Mouse (Mus musculus) neutrophil, adult 5-6 weeks (primary cell): ENCODE measurements around the gene Rapgef4. TPM values are rescaled to one million over a fixed set of nuclear protein-coding genes. Genes with fewer than 3 reads are reported as not detected.
A peak's percentile ranks its signal among the peaks of the same experiment; 100 is the strongest.

Experiments
- ATAC-seq: fragments of 151-379, 151-347 bp; 2 replicates; pipeline ENCODE4 v1.8.0; 2017; ENCODE audit warnings: mild to moderate bottlenecking, moderate TSS enrichment; ENCODE audit not compliant: insufficient number of reproducible peaks, poor library complexity, low FRiP score, severe bottlenecking; ENCODE audit errors: extremely low read depth
- total RNA-seq: library from RNA; stranded (forward); fragments of 200-1000 nt; gene quantifications from 2 replicates; pipeline ENCODE4 v1.2.3, GENCODE M21; 2017

Rapgef4 gene
- total RNA-seq = 73.5 and 91.8 TPM in 2 replicates

DNA sequence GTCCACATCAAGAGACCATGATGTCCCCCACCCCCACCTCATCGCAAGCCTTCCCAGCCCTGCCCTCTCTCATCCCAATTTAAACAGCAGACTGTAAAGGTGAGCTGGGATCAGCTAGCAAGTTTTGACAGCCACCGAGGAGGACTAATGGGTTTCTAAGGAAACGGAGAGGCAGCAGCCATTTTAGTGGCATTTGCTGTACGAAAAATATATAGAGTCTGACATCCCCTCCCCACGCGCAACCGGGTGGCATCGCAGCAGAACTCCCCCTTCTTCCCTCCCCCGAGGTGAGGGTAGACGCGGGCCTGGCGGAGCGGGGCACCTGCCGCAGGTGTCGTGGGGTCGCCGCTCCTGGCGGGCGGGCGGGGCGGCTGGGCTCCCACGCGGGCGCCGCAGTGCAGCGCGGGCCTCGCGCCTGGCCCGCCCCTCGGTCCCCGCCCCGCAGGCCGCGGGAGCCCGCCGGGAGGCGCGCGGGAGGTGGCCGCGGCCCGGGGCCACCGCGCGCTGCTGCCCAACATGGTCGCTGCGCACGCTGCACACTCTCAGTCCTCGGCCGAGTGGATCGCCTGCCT lies at the start of gene Rapgef4:
Gene Rapgef4, plus strand, starts transcription at position 470 of the 572 bp plus-strand sequence.
- no peak for ATAC-seq

DNA sequence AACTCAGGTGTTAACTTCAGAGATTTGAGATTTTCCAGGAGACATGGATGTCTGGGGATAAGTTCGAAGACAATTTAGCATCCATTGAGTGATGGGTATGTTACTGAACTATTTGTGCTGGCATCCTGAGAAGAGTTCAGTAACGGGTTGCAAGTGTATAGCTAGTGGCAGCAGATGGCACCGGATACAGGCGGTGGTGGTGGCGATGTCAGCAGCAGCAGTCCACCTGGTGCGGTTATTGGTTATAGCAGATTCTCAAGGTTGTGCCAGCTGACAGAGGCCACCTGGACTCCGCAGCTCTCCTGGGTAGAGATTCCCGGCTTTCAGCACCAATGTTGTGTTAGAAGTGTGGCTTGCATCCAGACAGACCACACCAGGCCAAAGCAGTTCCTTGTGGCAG lies 47.0 kb upstream of the Rapgef4 start:
- no peak for ATAC-seq

DNA sequence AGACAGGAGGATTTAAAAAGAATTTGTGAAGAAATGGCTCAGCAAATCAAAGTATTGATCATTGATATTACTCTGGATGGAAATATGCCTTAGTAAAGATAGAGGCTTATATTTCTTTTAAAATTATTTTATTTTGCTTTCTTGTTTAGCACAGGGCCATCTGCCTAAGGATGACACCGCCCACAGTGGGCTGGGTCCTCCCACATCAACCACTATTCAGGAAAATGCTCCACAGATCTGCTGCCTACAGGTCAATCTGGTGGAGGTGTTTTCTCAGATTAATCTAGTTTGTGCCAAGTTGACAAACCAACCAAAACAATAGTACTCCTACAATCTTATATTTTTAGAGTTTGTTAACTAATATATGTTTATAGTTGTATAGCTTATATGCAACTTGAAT lies 44.3 kb upstream of the Rapgef4 start:
- no peak for ATAC-seq

DNA sequence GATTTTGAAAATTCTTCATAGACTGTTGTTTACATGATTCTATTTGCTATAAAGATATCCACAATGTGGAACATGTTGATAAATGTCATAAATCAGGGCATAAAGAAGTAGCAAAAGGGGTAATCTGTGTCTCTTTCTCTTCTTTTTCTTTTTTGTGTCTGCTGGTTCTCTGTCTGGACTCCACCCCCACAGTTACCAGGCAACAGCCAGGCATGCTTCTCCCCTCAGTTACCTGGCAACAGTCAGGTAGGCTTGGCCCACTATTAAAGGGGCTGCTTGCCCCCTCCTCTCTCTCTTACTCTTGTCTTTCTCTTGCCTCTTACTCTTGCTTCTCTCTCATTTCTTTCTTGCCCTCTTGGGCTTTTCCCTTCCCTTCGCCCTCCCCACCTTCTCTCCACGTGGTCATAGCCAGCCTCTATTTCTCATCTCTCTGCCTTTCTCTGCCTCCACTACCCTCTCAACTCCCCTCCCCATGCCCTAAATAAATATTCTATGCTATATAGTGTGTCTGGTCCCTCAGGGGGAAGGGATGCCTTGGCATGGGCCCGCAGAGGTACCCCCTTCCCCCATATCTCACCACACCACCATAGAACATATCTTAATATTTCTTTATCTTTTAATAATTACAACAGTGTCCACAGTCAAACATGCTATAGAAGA lies 43.3 kb upstream of the Rapgef4 start:
- no peak for ATAC-seq

DNA sequence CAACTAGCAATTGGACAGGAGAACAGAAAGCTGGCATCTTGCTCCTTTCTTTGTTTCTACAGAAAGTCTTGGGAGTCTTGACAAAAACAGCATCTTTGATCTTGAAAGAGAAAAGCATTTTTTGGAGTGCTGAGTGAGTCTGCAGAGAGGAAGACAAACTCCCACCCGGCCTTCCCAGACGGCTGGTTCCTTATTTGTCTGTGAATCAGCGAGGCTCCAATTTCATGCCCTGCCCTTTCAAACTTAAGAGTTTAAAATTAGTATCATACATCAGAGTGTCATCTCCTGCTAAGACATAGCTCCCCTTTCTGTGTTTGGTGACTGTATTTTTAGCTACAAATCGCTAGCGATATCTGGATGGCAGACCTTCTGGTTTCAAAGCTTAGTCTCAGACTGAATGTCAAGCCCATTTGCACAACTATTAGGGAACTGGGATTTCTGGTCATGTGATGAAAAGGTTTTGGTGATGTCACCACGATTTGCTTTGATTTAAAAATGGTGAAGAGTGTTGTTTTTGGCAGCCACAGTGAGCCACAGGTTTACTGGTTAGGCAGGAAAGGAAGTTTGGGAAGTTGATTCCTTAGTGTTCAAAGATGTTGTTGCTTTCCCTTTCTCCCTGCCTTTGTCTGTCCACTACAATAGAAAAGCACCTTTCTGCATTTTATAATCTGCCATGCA lies 42.2 kb upstream of the Rapgef4 start:
- no peak for ATAC-seq

DNA sequence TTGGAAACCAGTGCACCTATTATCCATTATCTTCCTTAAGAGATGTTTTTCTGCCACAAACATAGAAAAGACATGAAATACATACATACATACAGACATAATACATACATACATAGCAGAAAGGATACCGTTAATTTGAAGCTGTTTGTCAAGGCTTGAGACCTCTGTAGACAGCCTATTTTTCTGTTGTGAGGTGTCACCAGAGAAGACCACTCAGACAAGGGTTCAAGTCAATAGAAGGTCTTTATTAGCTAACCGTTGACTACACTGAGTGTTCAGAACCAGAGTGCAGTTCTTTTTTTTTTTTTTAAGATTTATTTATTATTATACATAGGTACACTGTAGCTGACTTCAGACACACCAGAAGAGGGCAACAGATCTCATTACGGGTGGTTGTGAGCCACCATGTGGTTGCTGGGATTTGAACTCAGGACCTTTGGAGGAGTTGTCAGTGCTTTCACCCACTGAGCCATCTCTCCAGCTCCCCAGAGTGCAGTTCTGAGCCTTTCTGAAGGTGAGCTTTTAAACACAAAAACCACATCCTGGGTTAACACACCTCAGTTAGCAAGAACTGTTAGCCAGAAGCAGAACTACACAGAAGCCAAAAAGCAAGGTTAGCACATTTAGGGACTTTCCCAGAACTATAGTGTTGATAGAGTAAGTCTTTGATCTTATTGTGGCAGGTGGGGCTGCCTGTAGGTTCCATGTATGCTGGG lies 39.9 kb upstream of the Rapgef4 start:
- peak; percentile 72 for ATAC-seq

DNA sequence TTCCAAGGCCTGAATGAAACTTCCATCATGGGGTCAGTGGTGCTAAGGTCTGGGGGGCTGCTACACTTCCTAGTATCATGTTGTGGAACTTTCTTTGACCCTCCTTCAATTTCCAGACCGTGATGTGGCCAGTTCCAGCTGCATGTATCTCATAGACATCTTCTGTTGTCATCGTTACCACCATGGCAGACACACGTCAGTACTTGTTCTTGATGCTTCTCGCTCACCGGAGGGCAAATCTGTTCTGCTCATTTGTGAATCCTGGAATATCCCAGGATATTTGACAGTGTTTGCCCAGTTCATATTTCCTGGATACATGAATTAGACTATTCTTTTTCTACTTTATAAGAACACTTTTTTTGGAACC lies 39.3 kb upstream of the Rapgef4 start:
- ATAC-seq = no peak

DNA sequence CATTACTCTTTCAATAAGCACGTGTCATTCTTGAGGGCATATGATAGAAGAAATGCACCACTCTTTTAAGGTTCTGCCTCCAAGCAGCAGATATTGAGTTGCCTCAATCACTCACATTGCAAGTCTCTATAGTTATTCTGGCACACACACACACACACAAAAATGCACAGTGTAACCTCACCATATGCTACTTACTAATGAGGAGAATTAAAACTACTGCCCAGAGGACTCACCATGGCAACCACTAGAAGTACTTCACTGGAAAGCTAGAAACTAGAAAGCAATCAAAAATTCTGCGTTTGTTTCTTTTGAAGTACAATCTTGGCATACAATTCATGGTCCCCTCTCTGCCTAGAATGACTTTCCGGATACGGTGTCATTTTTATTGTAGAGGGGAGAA lies 29.8 kb upstream of the Rapgef4 start:
- ATAC-seq = no peak

DNA sequence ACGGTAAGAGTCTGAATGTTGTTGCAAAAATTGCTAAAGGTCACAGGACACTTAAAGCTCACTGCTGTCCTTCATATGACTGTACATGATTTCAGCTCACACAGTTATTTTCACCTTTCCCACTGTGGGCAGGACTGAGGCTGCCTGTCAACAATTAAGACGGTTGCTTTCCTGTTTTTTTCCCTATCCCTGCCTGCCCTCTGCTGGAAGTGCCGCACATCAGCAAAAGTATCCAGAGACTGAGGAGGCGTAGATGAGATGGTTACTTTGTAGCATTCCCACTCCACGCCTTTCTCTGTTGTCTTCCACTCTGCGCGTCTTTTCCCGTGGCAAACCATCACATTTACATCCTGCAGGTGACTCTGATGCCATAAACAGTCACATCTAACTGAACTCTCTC lies 25.4 kb upstream of the Rapgef4 start:
- no peak for ATAC-seq

DNA sequence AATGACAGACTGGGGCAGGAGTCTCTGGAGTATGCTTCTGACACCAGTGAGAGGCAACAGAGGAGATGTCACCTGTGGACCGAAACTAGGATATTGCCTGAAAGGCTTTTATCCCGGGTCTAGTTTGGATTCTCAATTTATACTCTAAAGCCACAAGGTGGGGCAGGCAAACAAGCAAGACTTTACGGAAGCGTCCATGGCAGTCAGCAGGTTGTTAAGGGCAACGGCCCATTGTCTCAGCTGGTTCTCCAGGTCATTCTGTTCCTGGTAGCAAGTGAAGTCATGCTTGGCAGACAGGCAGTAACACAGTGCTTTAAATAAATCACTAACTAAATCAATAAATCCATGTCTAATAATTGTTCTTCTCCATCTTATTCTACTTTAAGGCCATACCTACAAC lies 24.6 kb upstream of the Rapgef4 start:
- ATAC-seq = no peak

DNA sequence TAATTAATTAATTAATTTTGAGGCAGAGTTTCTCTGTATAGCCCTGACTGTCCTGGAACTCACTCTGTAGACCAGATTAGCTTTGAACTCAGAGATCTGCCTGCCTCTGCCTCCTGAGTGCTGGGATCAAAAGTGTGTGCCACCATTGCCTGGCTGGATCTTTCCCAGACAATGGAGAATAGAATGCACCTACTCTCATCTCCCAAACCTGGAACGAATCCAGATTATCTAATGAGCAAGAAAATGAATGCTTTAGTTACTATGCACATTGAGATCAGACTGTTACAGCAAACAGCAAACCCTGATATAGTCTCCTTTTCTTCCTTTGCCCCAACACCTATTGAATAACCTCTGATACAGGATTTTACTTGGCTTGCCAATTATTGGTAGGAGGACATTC lies 23.1 kb upstream of the Rapgef4 start:
- ATAC-seq = no peak

DNA sequence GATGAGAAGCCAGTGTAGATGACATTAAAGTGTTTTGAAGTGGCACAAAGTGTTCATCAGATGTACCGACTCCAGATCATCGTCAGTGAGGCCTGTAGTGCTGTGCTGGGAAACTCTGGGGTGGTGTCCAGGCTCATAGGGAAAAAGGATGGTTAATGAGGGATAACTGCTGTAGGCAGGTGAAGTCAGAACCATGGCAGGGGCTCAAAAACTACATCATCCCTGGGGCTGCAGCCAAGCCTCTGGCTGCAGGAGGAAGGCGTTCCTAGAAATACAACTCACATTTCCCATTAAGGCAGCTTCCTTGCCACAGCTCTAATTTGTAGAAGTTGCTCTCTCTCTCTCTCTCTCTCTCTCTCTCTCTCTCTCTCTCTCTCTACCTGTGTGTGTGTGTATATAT lies 22.6 kb upstream of the Rapgef4 start:
- ATAC-seq = no peak

DNA sequence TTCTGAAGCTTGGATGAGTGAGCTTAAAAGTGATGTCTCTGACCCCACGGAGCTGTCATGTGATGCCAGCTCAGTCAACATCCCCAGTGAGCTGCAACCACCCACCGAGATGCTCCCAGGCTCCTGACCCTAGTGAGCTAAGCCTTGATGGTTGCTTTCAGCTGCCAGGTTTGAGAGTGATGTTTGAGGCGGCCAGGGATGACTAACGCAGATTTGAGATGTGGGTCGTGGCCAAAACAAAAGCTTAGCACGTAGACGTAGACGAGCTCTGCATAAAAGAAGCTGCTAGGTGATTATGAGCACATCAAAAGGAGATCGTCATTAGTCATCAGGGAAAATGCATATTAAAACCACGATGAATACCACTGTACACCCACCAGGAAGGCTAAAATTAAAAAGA lies 16.8 kb upstream of the Rapgef4 start:
- ATAC-seq = no peak

DNA sequence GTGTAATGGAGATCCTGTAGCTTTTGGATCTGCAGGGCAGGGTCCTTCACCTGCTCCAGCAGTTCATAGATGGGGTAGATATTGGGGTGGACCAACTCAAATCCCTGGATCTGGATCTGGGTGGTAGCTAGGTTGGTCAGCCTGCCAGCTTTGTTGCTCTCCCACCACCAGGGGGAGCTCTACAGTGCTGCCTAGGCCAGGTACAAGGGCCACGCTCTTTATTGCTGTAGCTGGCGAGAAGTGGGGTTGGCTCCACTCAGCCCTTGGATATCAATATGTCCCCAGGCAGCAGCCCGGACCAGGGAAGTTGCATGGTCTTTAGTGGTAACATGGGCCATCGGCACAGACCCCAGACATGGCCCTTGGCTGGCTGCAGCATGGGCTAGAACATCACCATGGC lies 15.6 kb upstream of the Rapgef4 start:
- ATAC-seq = no peak

DNA sequence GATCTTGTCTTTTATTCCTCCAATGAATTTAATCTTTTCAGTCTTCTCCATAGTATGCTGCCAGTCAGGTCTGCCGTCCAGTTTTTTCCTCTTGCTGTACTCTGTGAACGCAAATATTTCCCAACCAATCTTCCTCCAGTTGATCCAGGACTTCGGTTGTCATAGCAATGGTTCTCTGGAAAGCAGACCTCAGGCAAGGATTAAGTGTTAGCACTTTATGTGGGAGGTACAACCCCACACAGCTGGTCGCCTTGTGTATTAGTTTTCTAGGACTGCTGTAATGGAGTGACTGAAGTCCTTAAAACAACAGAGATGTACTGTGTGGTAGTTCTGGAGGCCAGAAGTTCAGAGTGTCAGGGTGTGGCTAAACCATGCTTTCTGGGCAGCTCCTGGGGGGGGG lies 14.3 kb upstream of the Rapgef4 start:
- ATAC-seq = no peak

DNA sequence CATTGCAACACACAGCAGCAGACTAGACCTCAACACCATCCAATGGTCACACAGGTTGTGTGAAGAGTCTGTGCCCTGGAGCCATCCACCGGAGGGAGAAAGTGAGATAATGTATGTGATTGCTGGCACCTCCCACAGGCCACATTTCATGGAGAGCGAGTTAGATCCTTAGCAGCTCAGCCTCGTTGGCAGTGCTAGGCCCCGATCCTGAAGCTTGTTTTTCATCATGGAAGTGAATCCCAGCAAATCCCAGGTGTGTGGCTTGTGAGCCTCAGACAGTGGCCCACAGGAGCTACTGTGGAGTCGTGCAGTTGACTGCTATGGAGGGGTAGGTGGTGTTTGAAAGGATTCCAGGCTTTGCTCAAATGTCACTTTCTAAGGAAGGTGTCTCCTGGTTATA lies 13.2 kb upstream of the Rapgef4 start:
- ATAC-seq = no peak

DNA sequence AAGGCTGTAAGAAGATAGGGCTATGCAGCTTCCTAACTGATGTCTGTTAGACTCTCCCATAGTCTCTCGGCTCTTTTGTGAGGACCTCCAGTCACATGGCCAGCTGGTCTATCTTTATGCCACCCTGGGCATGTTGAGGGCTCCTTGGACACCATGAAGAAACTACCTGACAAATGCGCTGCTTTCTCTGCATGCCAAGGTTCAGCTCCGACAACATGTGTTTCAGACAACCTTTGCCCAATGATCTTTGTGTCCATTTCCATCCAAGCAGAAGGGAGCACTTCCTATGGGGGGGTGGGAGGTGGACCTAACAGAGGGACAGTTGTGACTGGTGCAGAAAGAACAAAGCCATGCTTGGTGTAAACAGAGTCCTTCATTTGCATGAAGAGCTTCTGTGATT lies 7.4 kb upstream of the Rapgef4 start:
- ATAC-seq = no peak

DNA sequence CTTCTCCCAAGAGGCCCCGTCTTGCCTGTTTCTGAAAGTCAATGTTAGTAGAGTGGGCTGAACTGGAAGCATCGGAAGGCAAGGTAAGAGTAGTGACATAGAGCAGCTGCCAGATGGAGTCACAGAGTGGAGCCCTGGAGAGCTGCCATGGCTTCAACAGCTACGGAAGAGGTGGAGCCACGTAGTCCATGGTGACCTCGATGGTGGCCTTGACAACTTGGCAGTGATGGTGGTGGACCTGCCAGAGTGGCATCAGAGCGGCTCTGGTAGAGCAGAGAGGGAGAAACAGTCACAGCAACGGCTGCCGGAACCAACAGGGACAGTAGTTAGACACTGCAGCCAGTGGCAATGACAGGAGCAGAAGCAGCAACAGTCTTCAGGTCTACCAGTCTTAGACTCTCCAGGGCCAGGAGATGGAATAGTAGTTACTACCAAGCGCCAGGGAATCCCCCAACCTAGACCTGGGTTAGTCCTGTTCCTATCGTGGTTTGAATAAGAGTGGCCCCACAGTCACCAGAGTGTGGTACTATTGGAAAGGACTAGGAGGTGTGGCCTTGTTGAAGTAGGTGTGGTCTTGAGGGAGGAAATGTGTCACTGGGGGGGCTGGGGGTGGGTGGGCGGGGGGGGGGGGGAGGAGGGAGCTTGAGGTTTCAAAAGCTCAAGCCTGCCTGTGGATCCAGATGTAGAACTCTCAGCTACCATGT lies 6.7 kb upstream of the Rapgef4 start:
- no peak for ATAC-seq

DNA sequence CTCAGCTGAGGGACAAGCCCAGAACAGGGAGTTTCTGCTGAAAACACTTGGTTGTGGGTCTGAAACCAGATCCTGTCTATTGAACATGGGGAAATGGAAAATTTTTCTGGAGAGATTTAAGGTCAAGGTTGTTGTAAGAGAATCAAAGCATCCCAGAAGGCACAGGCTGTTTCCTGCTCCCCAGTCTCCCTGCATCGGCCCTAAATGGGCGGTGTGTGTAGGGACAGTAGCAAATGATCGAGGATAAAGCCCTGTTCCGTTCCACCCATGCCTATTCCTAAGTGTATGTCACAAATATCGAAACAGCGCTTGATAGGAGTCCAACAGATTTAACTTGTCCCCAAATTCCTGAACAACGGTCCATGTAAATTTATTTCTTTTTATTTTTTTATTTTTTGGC lies 1.1 kb upstream of the Rapgef4 start:
- ATAC-seq = no peak
